Mouse (Mus musculus) kidney, postnatal 0 days (tissue): Measurements from ENCODE around the gene Lyz2. TPM values are rescaled to one million over a fixed set of nuclear protein-coding genes. Genes with fewer than 3 reads are reported as not detected.

ENCODE experiments used
- ATAC-seq: fragments of 200-750 bp; cut with Nextera tagmentation; replicated peaks from 2 replicates; pipeline ENCODE4 v1.8.0; 2017; ENCODE audit warnings: low read depth, moderate number of reproducible peaks, moderate TSS enrichment, moderate library complexity; ENCODE audit not compliant: low FRiP score
- DNase-seq: peaks from one replicate; pipeline ENCODE4 v3.0.0-alpha.2; 2016; ENCODE audit warnings: low spot score
- H3K27ac ChIP-seq: fragments of 300-500 bp; sonication (generic); 2 replicates; pipeline ENCODE4 v1.5.1; 2014; ENCODE audit warnings: mild to moderate bottlenecking
- H3K27me3 ChIP-seq: fragments of 300-500 bp; sonication (generic); 2 replicates; pipeline ENCODE4 v1.6.1; 2014; ENCODE audit warnings: low read length, mixed read lengths; ENCODE audit not compliant: insufficient read depth
- H3K36me3 ChIP-seq: fragments of 300-500 bp; sonication (generic); 2 replicates; pipeline ENCODE4 v1.6.1; 2014; ENCODE audit warnings: low read length, mixed read lengths; ENCODE audit not compliant: insufficient read depth
- H3K4me1 ChIP-seq: fragments of 300-500 bp; sonication (generic); replicated peaks from 2 replicates; pipeline ENCODE4 v1.6.1; 2014; ENCODE audit warnings: antibody characterized with exemption, low read length, mixed read lengths; ENCODE audit not compliant: insufficient read depth
- H3K4me2 ChIP-seq: fragments of 300-500 bp; sonication (generic); 2 replicates; pipeline ENCODE4 v1.6.1; 2014; ENCODE audit warnings: mild to moderate bottlenecking, low read length, moderate library complexity, mixed read lengths
- H3K4me3 ChIP-seq: fragments of 300-500 bp; sonication (generic); replicated peaks from 2 replicates; pipeline ENCODE4 v1.5.1; 2014; ENCODE audit warnings: low read depth, low read length
- H3K9ac ChIP-seq: fragments of 300-500 bp; sonication (generic); 2 replicates; pipeline ENCODE4 v1.6.1; 2014; ENCODE audit warnings: low read depth, low read length
- H3K9me3 ChIP-seq: fragments of 300-500 bp; sonication (generic); replicated peaks from 2 replicates; pipeline ENCODE4 v1.6.1; 2016; ENCODE audit warnings: low read length, inconsistent platforms, mixed read lengths
- CTCF ChIP-seq: IDR thresholded peaks from 2 replicates; pipeline ENCODE4 v1.5.1; 2016; ENCODE audit warnings: antibody characterized with exemption, low read depth, mild to moderate bottlenecking, moderate library complexity
- WGBS: fragments of 180-500 bp; shearing (Covaris S2); extraction: QIAGEN DNeasy Blood & Tissue Kit; methylation state at CpG from one replicate; pipeline ENCODE4 v1.1.7; 2014; 5-methylcytosine and 5-hydroxymethylcytosine counted together
- polyA plus RNA-seq: library from polyadenylated mRNA; unstranded; fragments of >200 nt; fragmentation: Nextera tagmentation; extraction: Ambion mirVana; gene quantifications from 2 replicates; pipeline ENCODE4 v1.2.1, GENCODE M21; 2015

Gene Lyz2
- polyA plus RNA-seq: 71.3 and 73.2 TPM in 2 replicates

DNA sequence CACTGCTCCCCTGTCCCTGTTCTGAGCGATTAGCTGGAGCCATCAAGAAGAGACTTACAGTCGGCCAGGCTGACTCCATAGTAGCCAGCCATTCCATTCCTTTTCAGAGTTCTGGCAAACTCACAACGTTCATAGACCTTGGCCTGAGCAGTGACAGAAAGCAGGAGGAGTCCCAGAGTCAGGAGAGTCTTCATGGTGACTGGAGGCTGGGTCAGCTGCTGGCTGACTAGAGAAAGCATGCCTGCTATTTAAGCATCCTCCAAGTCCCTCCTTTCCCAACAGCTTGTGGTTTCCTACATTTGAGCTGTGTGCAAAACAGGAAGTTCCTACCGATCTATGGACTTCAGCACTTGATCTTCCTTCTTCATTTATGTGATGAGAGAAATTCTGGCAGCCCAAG is at the start of gene Lyz2:
Gene Lyz2 (minus strand): TSS at position 273 of the 400 bp plus-strand sequence.
- Histone ChIP-seq H3K4me2 (no peak within 1 kb of the TSS), H3K27ac (no peak within 1 kb of the TSS), H3K9ac (no peak within 1 kb of the TSS), H3K36me3 (no peaks in the 10 kb centered on the region), H3K9me3 (no peaks in the 10 kb centered on the region), H3K4me3 (no peak within 1 kb of the TSS), H3K4me1 (no peaks in the 10 kb centered on the region), H3K27me3 (no peaks in the 10 kb centered on the region)
- no peak for TF ChIP-seq CTCF
- no peak for ATAC-seq
- peak; percentile 28 for DNase-seq
- 58% methylated on average over 4 of the region's 4 CpGs for WGBS

DNA sequence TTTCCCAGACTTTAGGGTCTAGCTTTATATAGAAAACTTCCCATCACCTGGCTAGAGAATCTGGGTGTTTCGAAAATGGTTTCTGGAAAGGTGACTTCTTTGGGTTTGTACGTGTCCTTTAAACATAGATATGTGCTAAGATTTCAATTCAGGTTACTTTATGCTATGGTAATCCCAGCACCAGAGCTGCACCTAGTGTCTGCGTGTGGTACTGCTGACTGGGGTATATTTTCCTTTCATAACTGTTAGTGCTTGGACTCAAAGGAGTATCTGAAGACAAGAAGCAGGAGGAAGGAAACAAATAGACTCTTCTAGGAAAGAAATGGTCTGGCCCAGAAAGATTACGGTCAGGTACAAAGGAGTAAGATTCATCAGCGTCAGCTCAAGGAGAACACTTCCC is 48.4 kb upstream of the Lyz2 start:
- Histone ChIP-seq H3K9ac (no peak overlapping the region), H3K9me3 (no peaks in the 10 kb centered on the region), H3K4me2 (no peak overlapping the region), H3K4me3 (no peak overlapping the region), H3K27me3 (no peaks in the 10 kb centered on the region), H3K4me1 (no peaks in the 10 kb centered on the region), H3K36me3 (no peaks in the 10 kb centered on the region), H3K27ac (no peak overlapping the region)
- DNase-seq: peak; percentile 44
- peak; percentile 72 for TF ChIP-seq CTCF
- ATAC-seq: no peak
- 75% methylated on average over 5 of the region's 5 CpGs for WGBS

DNA sequence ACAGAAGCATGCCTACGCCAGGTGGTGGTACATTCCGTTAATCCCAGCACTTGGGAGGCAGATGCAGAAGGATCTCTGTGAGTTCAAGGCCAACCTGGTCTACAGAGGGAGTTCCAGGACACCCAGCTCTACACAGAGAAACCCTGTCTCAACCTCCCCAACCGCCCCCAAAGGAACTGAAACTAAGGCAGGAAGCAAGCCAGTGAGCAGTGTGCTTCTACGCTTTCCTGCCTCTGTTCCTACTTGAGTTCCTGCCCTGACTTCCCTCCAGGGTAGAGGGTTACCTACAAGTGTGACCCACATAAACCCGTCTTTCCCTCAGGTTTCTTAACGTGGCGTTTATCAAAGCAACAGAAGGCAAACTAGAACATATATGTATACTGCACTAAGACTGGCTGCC is 41.7 kb upstream of the Lyz2 start:
- Histone ChIP-seq H3K9me3 (no peaks in the 10 kb centered on the region), H3K4me3 (no peak overlapping the region), H3K27me3 (no peaks in the 10 kb centered on the region), H3K36me3 (no peaks in the 10 kb centered on the region), H3K4me2 (no peak overlapping the region), H3K9ac (no peak overlapping the region), H3K4me1 (no peaks in the 10 kb centered on the region), H3K27ac (no peak overlapping the region)
- TF ChIP-seq CTCF: no peak
- WGBS: 81% methylated on average over 7 of the region's 7 CpGs
- ATAC-seq (no peak), DNase-seq (no peak)

DNA sequence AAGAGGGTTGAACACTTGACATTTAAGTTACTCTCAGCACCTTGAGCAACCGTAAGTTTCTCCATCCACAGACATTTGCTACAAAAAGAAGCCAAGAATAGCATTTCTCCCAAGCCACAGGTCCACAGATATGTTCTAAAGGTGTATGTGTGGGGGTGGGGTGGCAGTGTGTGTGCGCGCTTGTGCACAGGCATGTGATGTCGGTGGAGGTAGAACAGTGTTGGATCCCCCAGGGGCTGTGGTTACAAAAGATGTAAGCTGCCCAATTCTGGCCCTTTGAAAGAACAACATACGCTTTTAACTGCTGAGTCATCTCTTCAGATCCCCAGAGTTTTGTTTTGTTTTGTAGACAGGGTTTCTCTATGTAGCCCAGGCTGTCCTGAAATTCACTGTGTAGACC is 40.5 kb upstream of the Lyz2 start:
- Histone ChIP-seq H3K4me2 (no peak overlapping the region), H3K9ac (no peak overlapping the region), H3K27ac (no peak overlapping the region), H3K9me3 (no peaks in the 10 kb centered on the region), H3K4me1 (no peaks in the 10 kb centered on the region), H3K36me3 (no peaks in the 10 kb centered on the region), H3K4me3 (no peak overlapping the region), H3K27me3 (no peaks in the 10 kb centered on the region)
- 89% methylated on average over 5 of the region's 5 CpGs for WGBS
- ATAC-seq (no peak), DNase-seq (no peak)
- TF ChIP-seq CTCF: no peak

DNA sequence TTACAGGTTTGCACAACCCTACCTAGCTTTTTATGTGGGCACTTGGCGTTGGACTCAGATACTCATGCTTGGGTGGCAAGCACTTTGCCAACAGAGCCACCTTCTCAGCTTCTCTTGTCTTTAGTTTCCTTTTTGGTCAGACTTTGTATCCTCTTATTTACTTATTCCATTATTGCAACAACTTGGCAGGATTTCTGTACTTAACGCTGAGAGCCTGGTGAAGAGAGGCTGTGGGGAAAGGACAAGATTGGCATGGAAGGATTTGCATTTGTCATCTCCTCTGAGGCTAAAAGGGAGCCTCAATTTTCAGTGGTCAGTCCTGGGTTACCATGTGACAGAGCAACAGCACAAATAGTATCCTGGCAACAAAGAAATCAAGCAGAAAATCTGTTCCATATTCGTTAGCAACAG is 38.5 kb upstream of the Lyz2 start:
- H3K27ac ChIP-seq: no peak overlapping the region
- no peaks in the 10 kb centered on the region for H3K4me1 ChIP-seq
- WGBS: 86% methylated on average over 3 of the region's 3 CpGs
- no peaks in the 10 kb centered on the region for H3K36me3 ChIP-seq
- TF ChIP-seq CTCF: no peak
- H3K9ac ChIP-seq: no peak overlapping the region
- H3K4me3 ChIP-seq: no peak overlapping the region
- H3K9me3 ChIP-seq: no peaks in the 10 kb centered on the region
- no peak for ATAC-seq
- H3K27me3 ChIP-seq: no peaks in the 10 kb centered on the region
- H3K4me2 ChIP-seq: no peak overlapping the region
- no peak for DNase-seq

DNA sequence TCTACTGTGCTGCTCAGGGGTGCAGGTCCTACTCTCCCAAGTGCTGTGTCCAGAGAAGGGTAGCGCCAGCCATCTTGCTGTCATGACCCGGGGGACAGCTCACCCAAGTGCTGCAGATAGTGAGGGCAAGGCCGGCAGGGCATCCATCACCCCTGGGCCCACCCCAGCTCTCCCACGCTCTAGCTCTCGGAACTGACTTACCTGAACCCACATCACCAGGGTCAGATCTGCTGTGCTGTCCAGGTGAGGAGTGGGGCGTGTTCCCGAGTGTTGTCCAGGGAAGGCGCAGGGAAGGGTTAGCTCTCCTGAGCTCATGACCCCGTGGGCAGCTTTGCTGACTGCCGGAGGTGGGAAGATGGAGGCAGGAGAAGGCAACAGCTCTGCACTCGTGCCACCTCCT is 34.3 kb upstream of the Lyz2 start:
- ATAC-seq: no peak
- DNase-seq: no peak
- Histone ChIP-seq H3K27ac (no peak overlapping the region), H3K4me3 (no peak overlapping the region), H3K9ac (no peak overlapping the region), H3K36me3 (no peaks in the 10 kb centered on the region), H3K4me2 (no peak overlapping the region), H3K9me3 (no peaks in the 10 kb centered on the region), H3K27me3 (no peaks in the 10 kb centered on the region), H3K4me1 (no peaks in the 10 kb centered on the region)
- WGBS: 86% methylated on average over 11 of the region's 11 CpGs
- TF ChIP-seq CTCF: no peak

DNA sequence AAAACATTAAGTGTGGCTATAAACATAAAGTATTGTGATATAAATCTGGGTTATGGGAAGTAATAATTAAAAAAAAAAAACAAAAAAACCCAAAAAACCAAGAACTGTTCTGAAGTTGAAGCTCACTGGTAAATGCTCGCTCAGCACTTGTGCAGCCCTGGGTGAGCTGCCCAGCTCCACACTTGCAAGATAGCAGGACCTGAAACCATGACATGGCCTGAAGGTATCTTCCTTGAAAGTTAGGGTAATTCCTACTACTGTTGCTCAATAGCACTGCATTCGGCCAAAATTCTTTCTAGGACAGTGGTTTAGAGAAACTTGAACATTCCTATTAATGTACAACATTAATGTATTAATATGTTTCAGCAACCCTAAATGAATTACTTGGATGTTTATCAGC is 31.0 kb upstream of the Lyz2 start:
- no peaks in the 10 kb centered on the region for H3K36me3 ChIP-seq
- no peak overlapping the region for H3K4me3 ChIP-seq
- H3K9me3 ChIP-seq: no peaks in the 10 kb centered on the region
- 88% methylated on average over 2 of the region's 2 CpGs for WGBS
- no peaks in the 10 kb centered on the region for H3K27me3 ChIP-seq
- no peak overlapping the region for H3K9ac ChIP-seq
- H3K4me1 ChIP-seq: no peaks in the 10 kb centered on the region
- no peak for DNase-seq
- no peak overlapping the region for H3K4me2 ChIP-seq
- no peak for ATAC-seq
- no peak for TF ChIP-seq CTCF
- no peak overlapping the region for H3K27ac ChIP-seq
